Mouse (Mus musculus) hindbrain, postnatal 0 days (tissue): ENCODE measurements at regions not wholly inside any gene's neighbourhood (a gene's known extent, or its start where the extent isn't known, plus 50 kb on each side); places are given as distances from the start of the nearest gene placed in this dataset.

ENCODE experiments used
- ATAC-seq: fragments of 200-750 bp; cut with Nextera tagmentation; 2 replicates; pipeline ENCODE4 v1.8.0; 2017; ENCODE audit warnings: mild to moderate bottlenecking, moderate TSS enrichment, moderate library complexity
- DNase-seq: peaks from one replicate; pipeline ENCODE4 v3.0.0-alpha.2; 2015; ENCODE audit warnings: low spot score
- H3K27ac ChIP-seq: fragments of 300-500 bp; sonication (generic); 2 replicates; pipeline ENCODE4 v1.5.1; 2014; ENCODE audit warnings: mild to moderate bottlenecking
- H3K27me3 ChIP-seq: fragments of 300-500 bp; sonication (generic); 2 replicates; pipeline ENCODE4 v1.6.1; 2014; ENCODE audit warnings: low read length, mixed read lengths; ENCODE audit not compliant: insufficient read depth
- H3K36me3 ChIP-seq: fragments of 300-500 bp; sonication (generic); 2 replicates; pipeline ENCODE4 v1.6.1; 2014; ENCODE audit warnings: low read length, mixed read lengths; ENCODE audit not compliant: insufficient read depth
- H3K4me1 ChIP-seq: fragments of 300-500 bp; sonication (generic); 2 replicates; pipeline ENCODE4 v1.6.1; 2014; ENCODE audit warnings: antibody characterized with exemption, low read length, mixed read lengths; ENCODE audit not compliant: insufficient read depth
- H3K4me2 ChIP-seq: fragments of 300-500 bp; sonication (generic); 2 replicates; pipeline ENCODE4 v1.6.1; 2014; ENCODE audit warnings: low read depth, mild to moderate bottlenecking, low read length, moderate library complexity, mixed read lengths
- H3K4me3 ChIP-seq: fragments of 300-500 bp; sonication (generic); 2 replicates; pipeline ENCODE4 v1.5.1; 2014; ENCODE audit warnings: low read length
- H3K9ac ChIP-seq: fragments of 300-500 bp; sonication (generic); replicated peaks from 2 replicates; pipeline ENCODE4 v1.6.1; 2014; ENCODE audit warnings: mild to moderate bottlenecking, low read length, moderate library complexity, mixed read lengths
- H3K9me3 ChIP-seq: fragments of 300-500 bp; sonication (generic); 2 replicates; pipeline ENCODE4 v1.6.1; 2016; ENCODE audit warnings: low read length, mixed read lengths
- CTCF ChIP-seq: IDR thresholded peaks from 2 replicates; pipeline ENCODE4 v1.5.1; 2016; ENCODE audit warnings: antibody characterized with exemption, control low read depth, low read depth
- WGBS: fragments of 180-500 bp; shearing (Covaris S2); extraction: QIAGEN DNeasy Blood & Tissue Kit; methylation state at CpG from one replicate; pipeline ENCODE4 v1.1.7; 2014; 5-methylcytosine and 5-hydroxymethylcytosine counted together

DNA sequence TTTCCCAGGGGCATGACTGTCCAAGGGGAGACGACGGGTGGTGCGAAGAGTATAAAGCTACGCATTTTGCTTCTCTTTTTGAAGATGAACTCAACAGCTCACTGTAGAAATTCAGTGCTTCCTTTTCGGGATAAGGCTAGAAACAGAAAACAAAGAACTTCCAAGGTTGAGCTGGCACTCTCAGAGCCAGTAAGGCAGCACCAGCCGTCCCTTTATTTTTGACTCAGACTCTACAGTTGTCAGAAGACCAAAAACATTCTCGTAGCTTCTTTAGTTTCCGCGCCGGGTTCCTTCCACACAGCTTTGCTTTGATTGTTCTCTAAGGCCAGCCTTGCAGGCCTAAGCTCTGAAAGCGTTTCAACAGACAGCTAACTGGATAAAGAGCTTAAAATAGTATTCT, 101.5 kb downstream of the Arl4a start:
- no peak overlapping the region for H3K4me2 ChIP-seq
- TF ChIP-seq CTCF, result no peak
- DNase-seq (peak; percentile 18), ATAC-seq (no peak)
- H3K9ac ChIP-seq, result no peak overlapping the region
- H3K4me3 ChIP-seq, result no peak overlapping the region
- H3K36me3 ChIP-seq, result no peaks in the 10 kb centered on the region
- H3K9me3 ChIP-seq, result no peaks in the 10 kb centered on the region
- no peaks in the 10 kb centered on the region for H3K27me3 ChIP-seq
- no peak overlapping the region for H3K27ac ChIP-seq
- no peaks in the 10 kb centered on the region for H3K4me1 ChIP-seq
- WGBS, result 55% methylated on average over 11 of the region's 11 CpGs

GRCm38 (mm10) chr12:39935775-39936174, 102.0 kb downstream of the Arl4a start:
- Histone ChIP-seq H3K27me3 (no peaks in the 10 kb centered on the region), H3K36me3 (no peaks in the 10 kb centered on the region), H3K4me3 (no peak overlapping the region), H3K4me1 (no peaks in the 10 kb centered on the region), H3K9ac (no peak overlapping the region), H3K4me2 (no peak overlapping the region), H3K27ac (no peak overlapping the region), H3K9me3 (no peaks in the 10 kb centered on the region)
- TF ChIP-seq CTCF, result no peak
- no peak for ATAC-seq
- DNase-seq, result no peak
- WGBS, result 91% methylated on average over 12 of the region's 12 CpGs

- no peaks in the 10 kb centered on the region for H3K4me1 ChIP-seq
- no peak for TF ChIP-seq CTCF
- H3K36me3 ChIP-seq, result no peaks in the 10 kb centered on the region
- DNase-seq (no peak), ATAC-seq (no peak)
- H3K4me2 ChIP-seq, result no peak overlapping the region
- H3K4me3 ChIP-seq, result no peak overlapping the region
- no peaks in the 10 kb centered on the region for H3K27me3 ChIP-seq
- H3K9ac ChIP-seq, result no peak overlapping the region
- WGBS, result 92% methylated on average over 4 of the region's 4 CpGs
- no peak overlapping the region for H3K27ac ChIP-seq
- H3K9me3 ChIP-seq, result no peaks in the 10 kb centered on the region
These were observed 102.9 kb downstream of the Arl4a start for GRCm38 (mm10) chr12:39934877-39935276.

DNA sequence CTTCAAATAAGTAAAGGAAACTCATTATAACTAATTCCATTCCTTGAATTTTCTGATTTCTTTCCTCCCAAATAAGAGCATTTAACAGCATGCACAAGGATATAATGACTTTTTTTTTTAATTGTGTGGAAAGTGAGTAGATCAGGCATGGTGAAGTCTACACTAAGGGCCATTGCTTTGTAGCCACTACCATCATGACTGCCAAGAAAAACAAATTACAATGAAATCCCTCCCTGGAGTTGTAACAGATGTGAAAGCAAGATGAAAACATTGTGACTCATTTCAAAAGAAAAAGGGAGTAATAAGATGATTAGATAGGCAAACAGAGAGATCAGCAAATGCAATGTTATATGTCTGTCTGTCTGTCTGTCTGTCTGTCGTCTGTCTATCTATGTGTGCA, 106.6 kb downstream of the Arl4a start:
- H3K4me3 ChIP-seq, result no peak overlapping the region
- H3K27ac ChIP-seq, result no peak overlapping the region
- no peaks in the 10 kb centered on the region for H3K27me3 ChIP-seq
- no peak overlapping the region for H3K9ac ChIP-seq
- DNase-seq (no peak), ATAC-seq (no peak)
- 79% methylated on average over 1 of the region's 1 CpGs for WGBS
- no peaks in the 10 kb centered on the region for H3K36me3 ChIP-seq
- TF ChIP-seq CTCF, result no peak
- no peaks in the 10 kb centered on the region for H3K4me1 ChIP-seq
- H3K9me3 ChIP-seq, result no peaks in the 10 kb centered on the region
- no peak overlapping the region for H3K4me2 ChIP-seq

- no peak for ATAC-seq
- H3K4me3 ChIP-seq, result no peak overlapping the region
These were observed 109.9 kb downstream of the Arl4a start for GRCm38 (mm10) chr12:39927902-39928301.

GRCm38 (mm10) chr12:39927014-39927413, 110.8 kb downstream of the Arl4a start:
- no peak for DNase-seq
- Histone ChIP-seq H3K9me3 (no peaks in the 10 kb centered on the region), H3K9ac (no peak overlapping the region), H3K36me3 (no peaks in the 10 kb centered on the region), H3K27ac (no peak overlapping the region), H3K4me1 (no peaks in the 10 kb centered on the region), H3K27me3 (no peaks in the 10 kb centered on the region), H3K4me3 (no peak overlapping the region), H3K4me2 (no peak overlapping the region)
- no peak for TF ChIP-seq CTCF
- WGBS, result 85% methylated on average over 8 of the region's 8 CpGs
- ATAC-seq, result no peak

More at GRCm38 (mm10) chr12:39927902-39928301, 109.9 kb downstream of the Arl4a start:
- Histone ChIP-seq H3K9me3 (no peaks in the 10 kb centered on the region), H3K9ac (no peak overlapping the region), H3K27ac (no peak overlapping the region), H3K27me3 (no peaks in the 10 kb centered on the region), H3K36me3 (no peaks in the 10 kb centered on the region), H3K4me2 (no peak overlapping the region), H3K4me1 (no peaks in the 10 kb centered on the region)
- DNase-seq, result no peak
- TF ChIP-seq CTCF, result no peak

DNA sequence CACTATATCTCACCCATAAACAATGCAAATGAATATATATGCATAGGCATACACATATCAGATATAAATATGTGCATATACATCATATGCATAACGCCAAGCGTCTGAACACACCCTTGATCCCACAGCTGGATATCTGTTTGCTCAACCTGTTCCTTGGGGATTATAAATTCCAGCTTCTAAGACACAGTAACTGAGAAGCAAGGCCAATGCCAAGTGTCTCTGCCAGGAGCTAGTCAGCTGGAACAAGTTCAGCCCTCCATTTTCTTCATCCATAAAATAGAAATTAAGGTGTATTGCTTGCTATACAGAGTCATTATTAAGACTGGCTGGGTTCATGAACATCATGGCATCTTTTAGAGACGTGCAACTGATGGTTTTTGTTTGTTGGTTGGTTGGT, 116.3 kb downstream of the Arl4a start:
- ATAC-seq, result no peak
- H3K4me1 ChIP-seq, result no peaks in the 10 kb centered on the region
- no peak overlapping the region for H3K9ac ChIP-seq
- H3K4me3 ChIP-seq, result no peak overlapping the region
- no peak overlapping the region for H3K4me2 ChIP-seq
- H3K36me3 ChIP-seq, result no peaks in the 10 kb centered on the region
- TF ChIP-seq CTCF, result no peak
- DNase-seq, result peak; percentile 26
- H3K9me3 ChIP-seq, result no peaks in the 10 kb centered on the region
- H3K27me3 ChIP-seq, result no peaks in the 10 kb centered on the region
- WGBS, result 55% methylated on average over 3 of the region's 3 CpGs
- H3K27ac ChIP-seq, result no peak overlapping the region

- H3K4me1 ChIP-seq, result no peaks in the 10 kb centered on the region
- no peak for TF ChIP-seq CTCF
- H3K4me2 ChIP-seq, result peak overlapping the region; percentile 31
- WGBS, result 6% methylated on average over 8 of the region's 8 CpGs
- DNase-seq (peak; percentile 93), ATAC-seq (peak; percentile 97)
- no peak overlapping the region for H3K9ac ChIP-seq
- H3K27me3 ChIP-seq, result no peaks in the 10 kb centered on the region
- H3K36me3 ChIP-seq, result no peaks in the 10 kb centered on the region
- H3K9me3 ChIP-seq, result no peaks in the 10 kb centered on the region
- H3K27ac ChIP-seq, result peak overlapping the region; percentile 38
- no peak overlapping the region for H3K4me3 ChIP-seq
These were observed 117.3 kb downstream of the Arl4a start for GRCm38 (mm10) chr12:39920466-39920913.
